Mouse (Mus musculus) gastrocnemius, adult 8-10 months (tissue): ENCODE results near the gene Plch1. TPM values are rescaled to one million over a fixed set of nuclear protein-coding genes. Genes with fewer than 3 reads are reported as not detected.

Experiments
- DNase-seq, 2 experiments: peaks; one replicate each; pipeline ENCODE4 v3.0.0; 2022; ENCODE audit warnings: low spot score in 2 of 2
- total RNA-seq, 4 experiments: library from RNA; stranded (reverse); gene quantifications; 2 replicates each; pipeline ENCODE4 v1.2.4; 2022

Plch1 gene
- total RNA-seq, 4 experiments from 2014 or later, result 0.09 TPM; not detected in 3

- no peak for DNase-seq
These were observed 36.6 kb downstream of the Plch1 start for GRCm38 (mm10) chr3:63862716-63863115.

- no peak for DNase-seq
These were observed 46.4 kb downstream of the Plch1 start for GRCm38 (mm10) chr3:63852828-63853227.

- no peak for DNase-seq
These were observed 48.1 kb downstream of the Plch1 start for GRCm38 (mm10) chr3:63851125-63851698.

GRCm38 (mm10) chr3:63849765-63850346 lies 49.4 kb downstream of the Plch1 start:
- DNase-seq, result no peak

GRCm38 (mm10) chr3:63844141-63844540 lies 55.1 kb downstream of the Plch1 start:
- DNase-seq, result no peak

- no peak for DNase-seq
These were observed 56.8 kb downstream of the Plch1 start for GRCm38 (mm10) chr3:63842436-63842835.

GRCm38 (mm10) chr3:63837750-63838149 lies 61.5 kb downstream of the Plch1 start:
- no peak for DNase-seq

GRCm38 (mm10) chr3:63836937-63837632 lies 62.2 kb downstream of the Plch1 start:
- no peak for DNase-seq

- DNase-seq, result no peak
These were observed 63.5 kb downstream of the Plch1 start for GRCm38 (mm10) chr3:63835816-63836215.

- DNase-seq, result no peak
These were observed 75.3 kb downstream of the Plch1 start for GRCm38 (mm10) chr3:63823874-63824400.

- DNase-seq, result no peak
These were observed 76.6 kb downstream of the Plch1 start for GRCm38 (mm10) chr3:63822631-63823030.

GRCm38 (mm10) chr3:63815131-63815530 lies 84.1 kb downstream of the Plch1 start:
- no peak for DNase-seq

- no peak for DNase-seq
These were observed 85.1 kb downstream of the Plch1 start for GRCm38 (mm10) chr3:63814203-63814602.

- DNase-seq, result no peak
These were observed 92.4 kb downstream of the Plch1 start for GRCm38 (mm10) chr3:63806906-63807305.

GRCm38 (mm10) chr3:63805496-63805895 lies 93.8 kb downstream of the Plch1 start:
- no peak for DNase-seq

- no peak for DNase-seq
These were observed 98.6 kb downstream of the Plch1 start for GRCm38 (mm10) chr3:63800685-63801084.

- no peak for DNase-seq
These were observed 112.4 kb downstream of the Plch1 start for GRCm38 (mm10) chr3:63786805-63787365.

- peak; percentile 25 to 28 for DNase-seq
These were observed 126.5 kb downstream of the Plch1 start for GRCm38 (mm10) chr3:63772617-63773305.

GRCm38 (mm10) chr3:63760821-63761220 lies 138.5 kb downstream of the Plch1 start:
- DNase-seq, result no peak

GRCm38 (mm10) chr3:63740073-63740472 lies 159.2 kb downstream of the Plch1 start:
- DNase-seq, result no peak

- no peak for DNase-seq
These were observed 170.9 kb downstream of the Plch1 start for GRCm38 (mm10) chr3:63728325-63728724.
